Mouse (Mus musculus): ENCODE measurements around the gene Meltf. TPM values are rescaled to one million over a fixed set of nuclear protein-coding genes. Genes with fewer than 3 reads are reported as not detected.

Meltf gene
- polyA plus RNA-seq (2014; fragmentation: Nextera tagmentation; extraction: Ambion mirVana): 0.12 TPM in 2 replicates

DNA sequence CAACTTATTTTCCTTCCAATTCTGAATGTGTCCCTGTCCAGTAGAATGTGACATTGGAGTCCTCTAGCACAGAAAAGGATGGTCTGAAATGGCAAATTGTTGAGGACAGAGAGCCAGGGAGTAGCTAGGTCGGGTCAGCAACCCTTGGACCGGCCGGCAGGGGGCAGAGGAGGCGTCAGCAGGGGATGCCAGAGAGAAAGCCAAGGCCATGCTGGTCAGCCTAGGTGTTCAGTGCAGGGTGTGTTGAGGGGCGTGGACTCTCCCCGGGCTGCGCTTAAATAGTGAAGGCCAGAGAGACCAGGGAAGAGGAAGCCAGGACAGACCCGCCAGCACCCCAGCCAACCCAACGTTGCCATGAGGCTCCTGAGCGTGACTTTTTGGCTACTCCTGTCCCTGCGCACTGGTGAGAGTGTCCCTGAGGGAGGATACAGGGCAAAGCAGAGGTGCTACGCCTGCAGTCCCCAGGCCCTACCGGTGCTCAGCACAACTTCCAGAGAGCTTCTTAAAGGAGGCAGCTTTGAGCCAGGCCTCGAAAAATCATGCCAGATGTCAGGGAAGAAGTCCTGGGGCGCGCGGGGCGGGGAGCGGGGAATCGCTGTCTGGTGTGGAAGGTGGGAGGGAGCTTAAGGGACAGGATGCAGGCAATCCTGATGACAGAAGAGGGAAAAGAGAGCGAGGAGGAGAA, at the start of gene Meltf:
Gene Meltf (plus strand): TSS at position 238 of the 685 bp plus-strand sequence.
- peak; percentile 72 for ATAC-seq (ENCODE audit: low read depth)
- Histone ChIP-seq H3K36me3 (ENCODE audit: control insufficient read depth, insufficient read depth, low read length) (no peaks in the 10 kb centered on the region), H3K9ac (replicated peaks; ENCODE audit: low read depth, low read length) (no peak within 1 kb of the TSS), H3K27me3 (ENCODE audit: control insufficient read depth, insufficient read depth, low read length) (no peaks in the 10 kb centered on the region), H3K4me2 (ENCODE audit: low read depth, low read length) (no peak within 1 kb of the TSS; the same call in 1 of the 2 replicates), H3K4me1 (ENCODE audit: control insufficient read depth, insufficient read depth, low read length) (no peaks in the 10 kb centered on the region), H3K27ac (ENCODE audit: low read depth, low read length) (no peak within 1 kb of the TSS), H3K4me3 (ENCODE audit: low read depth, low read length) (no peak within 1 kb of the TSS), H3K9me3 (ENCODE audit: control insufficient read depth, low read length) (no peaks in the 10 kb centered on the region)
- WGBS: 31% methylated on average over 21 of the region's 21 CpGs

- WGBS: 96% methylated on average over 4 of the region's 4 CpGs
Observed at GRCm38 (mm10) chr16:31830726-31831125, 47.9 kb upstream of the Meltf start.

DNA sequence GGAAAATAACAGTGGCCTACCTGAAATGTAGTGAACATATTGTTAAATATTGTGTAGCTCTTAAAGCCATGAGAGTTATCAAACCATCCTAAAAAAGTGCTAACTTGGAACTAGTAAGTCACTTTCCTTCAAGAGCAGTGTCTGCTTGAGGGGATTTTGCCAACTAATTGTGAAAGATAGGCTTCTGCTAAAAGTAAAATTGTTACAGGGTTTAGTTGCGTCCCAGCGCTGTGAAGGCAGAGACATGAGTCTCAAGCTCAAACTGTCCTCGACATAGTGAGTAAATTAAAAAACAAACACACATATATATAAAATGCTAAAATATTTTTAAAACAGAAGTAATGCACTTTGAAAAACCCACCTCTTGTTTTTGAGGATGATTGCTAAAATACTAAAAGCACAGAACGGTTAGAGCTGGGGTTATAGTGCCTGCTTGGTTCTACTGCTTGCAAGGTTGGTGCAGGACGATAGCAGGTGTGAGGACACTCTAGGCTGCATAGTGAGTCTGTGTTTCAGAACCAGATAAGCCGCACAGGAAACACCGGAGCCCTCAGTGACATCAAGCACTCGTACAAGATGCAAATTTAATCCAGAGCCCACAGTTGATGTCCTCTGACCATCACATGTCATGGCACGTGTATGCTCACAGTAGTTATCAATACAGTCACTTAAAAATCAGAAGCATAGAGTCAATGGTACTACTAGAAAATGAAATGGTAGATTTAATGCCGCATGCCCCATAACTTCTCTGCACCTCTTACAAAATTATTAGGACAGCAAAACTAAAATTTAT, 45.8 kb upstream of the Meltf start:
- Histone ChIP-seq H3K27me3 (ENCODE audit: control insufficient read depth, insufficient read depth, low read length) (no peaks in the 10 kb centered on the region), H3K4me2 (ENCODE audit: low read depth, low read length) (no peak overlapping the region), H3K9ac (replicated peaks; ENCODE audit: low read depth, low read length) (no peak overlapping the region), H3K4me3 (ENCODE audit: low read depth, low read length) (no peak overlapping the region), H3K36me3 (ENCODE audit: control insufficient read depth, insufficient read depth, low read length) (no peaks in the 10 kb centered on the region), H3K27ac (ENCODE audit: low read depth, low read length) (no peak overlapping the region), H3K9me3 (ENCODE audit: control insufficient read depth, low read length) (no peaks in the 10 kb centered on the region), H3K4me1 (ENCODE audit: control insufficient read depth, insufficient read depth, low read length) (no peaks in the 10 kb centered on the region)
- 97% methylated on average over 10 of the region's 10 CpGs for WGBS
- no peak for ATAC-seq (ENCODE audit: low read depth)

More at GRCm38 (mm10) chr16:31830726-31831125, 47.9 kb upstream of the Meltf start:
- Histone ChIP-seq H3K4me3 (ENCODE audit: low read depth, low read length) (no peak overlapping the region), H3K27ac (ENCODE audit: low read depth, low read length) (no peak overlapping the region), H3K9me3 (ENCODE audit: control insufficient read depth, low read length) (no peaks in the 10 kb centered on the region), H3K4me2 (ENCODE audit: low read depth, low read length) (no peak overlapping the region), H3K36me3 (ENCODE audit: control insufficient read depth, insufficient read depth, low read length) (no peaks in the 10 kb centered on the region), H3K4me1 (ENCODE audit: control insufficient read depth, insufficient read depth, low read length) (no peaks in the 10 kb centered on the region), H3K27me3 (ENCODE audit: control insufficient read depth, insufficient read depth, low read length) (no peaks in the 10 kb centered on the region), H3K9ac (replicated peaks; ENCODE audit: low read depth, low read length) (no peak overlapping the region)
- ATAC-seq (ENCODE audit: low read depth): no peak

GRCm38 (mm10) chr16:31834011-31834584, 44.5 kb upstream of the Meltf start:
- Histone ChIP-seq H3K36me3 (ENCODE audit: control insufficient read depth, insufficient read depth, low read length) (0 out of 2 replicates have a peak, but pooled peaks cover 4% of the 10 kb centered on the region), H3K9ac (replicated peaks; ENCODE audit: low read depth, low read length) (no peak overlapping the region), H3K4me2 (ENCODE audit: low read depth, low read length) (no peak overlapping the region), H3K27me3 (ENCODE audit: control insufficient read depth, insufficient read depth, low read length) (no peaks in the 10 kb centered on the region), H3K9me3 (ENCODE audit: control insufficient read depth, low read length) (no peaks in the 10 kb centered on the region), H3K4me3 (ENCODE audit: low read depth, low read length) (no peak overlapping the region), H3K4me1 (ENCODE audit: control insufficient read depth, insufficient read depth, low read length) (no peaks in the 10 kb centered on the region), H3K27ac (ENCODE audit: low read depth, low read length) (no peak overlapping the region)
- no peak for ATAC-seq (ENCODE audit: low read depth)
- WGBS: 63% methylated on average over 7 of the region's 7 CpGs

DNA sequence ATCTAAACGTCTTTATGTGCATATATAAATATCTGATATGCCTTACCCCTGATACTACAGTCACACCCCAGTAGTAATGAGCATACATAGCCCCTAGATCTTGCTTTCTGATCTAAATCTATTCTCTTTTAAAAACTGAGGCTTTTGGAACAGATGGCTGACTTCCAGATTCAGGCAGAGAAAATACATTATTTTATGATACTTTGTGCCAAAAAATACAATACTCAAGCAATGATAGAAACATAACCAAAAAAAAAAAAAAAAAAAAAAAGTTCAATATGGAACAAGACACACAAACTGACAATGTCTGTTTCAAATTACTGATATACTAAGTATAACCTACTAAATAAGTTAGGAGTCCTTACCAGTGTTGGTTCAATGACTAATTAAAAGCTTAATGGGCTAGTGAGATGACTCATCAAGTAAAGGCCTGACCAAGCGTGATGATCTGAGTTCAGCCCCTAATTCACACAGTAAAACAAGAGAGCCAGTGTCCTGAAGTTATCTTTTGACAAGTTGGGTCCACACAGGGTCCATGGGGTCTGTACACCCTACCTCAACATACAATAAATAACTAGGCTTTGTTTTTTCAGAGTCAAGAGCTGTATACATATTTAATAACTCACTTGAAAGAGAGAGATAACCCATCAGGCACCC, 43.8 kb upstream of the Meltf start:
- no peak for ATAC-seq (ENCODE audit: low read depth)

GRCm38 (mm10) chr16:31837362-31837761, 41.2 kb upstream of the Meltf start:
- H3K4me1 ChIP-seq (ENCODE audit: control insufficient read depth, insufficient read depth, low read length): no peaks in the 10 kb centered on the region
- H3K27me3 ChIP-seq (ENCODE audit: control insufficient read depth, insufficient read depth, low read length): no peaks in the 10 kb centered on the region
- ATAC-seq (ENCODE audit: low read depth): no peak
- no peak overlapping the region for H3K27ac ChIP-seq (ENCODE audit: low read depth, low read length)
- H3K9me3 ChIP-seq (ENCODE audit: control insufficient read depth, low read length): no peaks in the 10 kb centered on the region
- no peak overlapping the region for H3K9ac ChIP-seq (replicated peaks; ENCODE audit: low read depth, low read length)
- 0 out of 2 replicates have a peak, but pooled peaks cover 7% of the 10 kb centered on the region for H3K36me3 ChIP-seq (ENCODE audit: control insufficient read depth, insufficient read depth, low read length)
- 87% methylated on average over 3 of the region's 3 CpGs for WGBS
- no peak overlapping the region for H3K4me3 ChIP-seq (ENCODE audit: low read depth, low read length)
- no peak overlapping the region for H3K4me2 ChIP-seq (ENCODE audit: low read depth, low read length)

More for the DNA sequence above, 43.8 kb upstream of the Meltf start:
- Histone ChIP-seq H3K4me2 (ENCODE audit: low read depth, low read length) (no peak overlapping the region), H3K36me3 (ENCODE audit: control insufficient read depth, insufficient read depth, low read length) (0 out of 2 replicates have a peak, but pooled peaks cover 4% of the 10 kb centered on the region), H3K9ac (replicated peaks; ENCODE audit: low read depth, low read length) (no peak overlapping the region), H3K9me3 (ENCODE audit: control insufficient read depth, low read length) (no peaks in the 10 kb centered on the region), H3K27me3 (ENCODE audit: control insufficient read depth, insufficient read depth, low read length) (no peaks in the 10 kb centered on the region), H3K27ac (ENCODE audit: low read depth, low read length) (no peak overlapping the region), H3K4me3 (ENCODE audit: low read depth, low read length) (no peak overlapping the region), H3K4me1 (ENCODE audit: control insufficient read depth, insufficient read depth, low read length) (no peaks in the 10 kb centered on the region)
- 80% methylated on average over 2 of the region's 2 CpGs for WGBS

GRCm38 (mm10) chr16:31844246-31844645, 34.4 kb upstream of the Meltf start:
- Histone ChIP-seq H3K9ac (replicated peaks; ENCODE audit: low read depth, low read length) (no peak overlapping the region), H3K4me3 (ENCODE audit: low read depth, low read length) (no peak overlapping the region), H3K27me3 (ENCODE audit: control insufficient read depth, insufficient read depth, low read length) (no peaks in the 10 kb centered on the region), H3K4me1 (ENCODE audit: control insufficient read depth, insufficient read depth, low read length) (0 out of 2 replicates have a peak, but pooled peaks cover 4% of the 10 kb centered on the region), H3K9me3 (ENCODE audit: control insufficient read depth, low read length) (no peaks in the 10 kb centered on the region), H3K27ac (ENCODE audit: low read depth, low read length) (no peak overlapping the region), H3K36me3 (ENCODE audit: control insufficient read depth, insufficient read depth, low read length) (0 out of 2 replicates have a peak, but pooled peaks cover 4% of the 10 kb centered on the region), H3K4me2 (ENCODE audit: low read depth, low read length) (no peak overlapping the region)
- ATAC-seq (ENCODE audit: low read depth): no peak
- 88% methylated on average over 3 of the region's 3 CpGs for WGBS

DNA sequence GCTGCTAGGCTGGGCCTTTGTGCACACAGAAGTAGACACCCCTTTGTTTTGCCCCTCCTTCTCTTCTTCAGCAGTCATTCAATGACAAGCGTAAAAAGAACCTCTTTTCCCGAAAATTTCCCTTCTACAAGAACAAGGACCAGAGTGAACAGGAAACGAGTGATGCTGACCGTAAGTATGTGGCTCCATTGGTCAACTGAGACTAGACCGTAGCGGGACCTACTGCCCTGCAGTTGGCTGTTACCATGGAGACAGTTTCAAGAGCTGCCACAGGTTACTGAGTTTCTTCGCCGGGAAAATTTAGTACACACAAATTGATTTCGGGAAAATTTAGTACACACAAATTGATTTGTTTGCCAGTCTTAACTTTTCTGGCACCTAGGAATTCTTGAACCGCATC, 31.8 kb upstream of the Meltf start:
- H3K9ac ChIP-seq (replicated peaks; ENCODE audit: low read depth, low read length): no peak overlapping the region
- 47% methylated on average over 10 of the region's 10 CpGs for WGBS
- no peaks in the 10 kb centered on the region for H3K9me3 ChIP-seq (ENCODE audit: control insufficient read depth, low read length)
- no peaks in the 10 kb centered on the region for H3K27me3 ChIP-seq (ENCODE audit: control insufficient read depth, insufficient read depth, low read length)
- H3K4me2 ChIP-seq (ENCODE audit: low read depth, low read length): no peak overlapping the region
- no peak overlapping the region for H3K27ac ChIP-seq (ENCODE audit: low read depth, low read length)
- H3K4me3 ChIP-seq (ENCODE audit: low read depth, low read length): no peak overlapping the region
- no peaks in the 10 kb centered on the region for H3K36me3 ChIP-seq (ENCODE audit: control insufficient read depth, insufficient read depth, low read length)
- no peak for ATAC-seq (ENCODE audit: low read depth)
- H3K4me1 ChIP-seq (ENCODE audit: control insufficient read depth, insufficient read depth, low read length): 0 out of 2 replicates have a peak, but pooled peaks cover 4% of the 10 kb centered on the region

All from neural tube, embryonic 14.5 days (tissue).